Mouse (Mus musculus): Measurements from ENCODE around the gene Gpr88. TPM values are rescaled to one million over a fixed set of nuclear protein-coding genes. Genes with fewer than 3 reads are reported as not detected.

The Gpr88 gene
- total RNA-seq (2021): 1 to 10 TPM; 2.0 to 3.2 TPM
- long read RNA-seq, partial matches to known transcripts: 0 of 5 reads
- long read RNA-seq, other reads (novel, unspliced or antisense): 2 of 5 reads

GRCm38 (mm10) chr3:116253077-116253531 lies at the start of gene Gpr88:
Gene Gpr88 (minus strand): TSS chr3:116253503.
- peak; percentile 46 to 47 for DNase-seq (ENCODE audit: low spot score in 2 of 2)

- DNase-seq (ENCODE audit: low spot score in 2 of 2): no peak
Observed at GRCm38 (mm10) chr3:116302581-116302980, 49.3 kb upstream of the Gpr88 start.

GRCm38 (mm10) chr3:116301754-116302153 lies 48.5 kb upstream of the Gpr88 start:
- no peak for DNase-seq (ENCODE audit: low spot score in 2 of 2)

- DNase-seq (ENCODE audit: low spot score in 2 of 2): no peak
Observed at GRCm38 (mm10) chr3:116298727-116299126, 45.4 kb upstream of the Gpr88 start.

- no peak for DNase-seq (ENCODE audit: low spot score in 2 of 2)
Observed at GRCm38 (mm10) chr3:116298003-116298402, 44.7 kb upstream of the Gpr88 start.

- DNase-seq (ENCODE audit: low spot score in 2 of 2): no peak
Observed at GRCm38 (mm10) chr3:116297170-116297569, 43.9 kb upstream of the Gpr88 start.

GRCm38 (mm10) chr3:116290041-116290815 lies 36.9 kb upstream of the Gpr88 start:
- no peak for DNase-seq (ENCODE audit: low spot score in 2 of 2)

GRCm38 (mm10) chr3:116288833-116289232 lies 35.5 kb upstream of the Gpr88 start:
- DNase-seq (ENCODE audit: low spot score in 2 of 2): no peak

GRCm38 (mm10) chr3:116284735-116285134 lies 31.4 kb upstream of the Gpr88 start:
- no peak for DNase-seq (ENCODE audit: low spot score in 2 of 2)

GRCm38 (mm10) chr3:116283996-116284395 lies 30.7 kb upstream of the Gpr88 start:
- DNase-seq (ENCODE audit: low spot score in 2 of 2): no peak

GRCm38 (mm10) chr3:116281663-116282062 lies 28.4 kb upstream of the Gpr88 start:
- DNase-seq (ENCODE audit: low spot score in 2 of 2): no peak

GRCm38 (mm10) chr3:116277146-116277545 lies 23.8 kb upstream of the Gpr88 start:
- DNase-seq (ENCODE audit: low spot score in 2 of 2): no peak

- DNase-seq (ENCODE audit: low spot score in 2 of 2): no peak
Observed at GRCm38 (mm10) chr3:116271679-116272078, 18.4 kb upstream of the Gpr88 start.

- DNase-seq (ENCODE audit: low spot score in 2 of 2): no peak
Observed at GRCm38 (mm10) chr3:116267036-116267654, 13.8 kb upstream of the Gpr88 start.

GRCm38 (mm10) chr3:116266360-116266759 lies 13.1 kb upstream of the Gpr88 start:
- DNase-seq (ENCODE audit: low spot score in 2 of 2): no peak

GRCm38 (mm10) chr3:116263977-116264376 lies 10.7 kb upstream of the Gpr88 start:
- DNase-seq (ENCODE audit: low spot score in 2 of 2): no peak

- DNase-seq (ENCODE audit: low spot score in 2 of 2): no peak
Observed at GRCm38 (mm10) chr3:116263061-116263460, 9.8 kb upstream of the Gpr88 start.

GRCm38 (mm10) chr3:116256104-116256503 lies 2.8 kb upstream of the Gpr88 start:
- DNase-seq (ENCODE audit: low spot score in 2 of 2): no peak

GRCm38 (mm10) chr3:116252255-116253040 lies 855 bp downstream of the Gpr88 start:
- DNase-seq (ENCODE audit: low spot score in 2 of 2): no peak

GRCm38 (mm10) chr3:116251481-116252254 lies 1.6 kb downstream of the Gpr88 start:
- DNase-seq (ENCODE audit: low spot score in 2 of 2): no peak

GRCm38 (mm10) chr3:116249026-116249425 lies 4.3 kb downstream of the Gpr88 start:
- DNase-seq (ENCODE audit: low spot score in 2 of 2): no peak
